Mouse (Mus musculus): ENCODE measurements around the gene Nlrp4f. TPM values are rescaled to one million over a fixed set of nuclear protein-coding genes. Genes with fewer than 3 reads are reported as not detected.

Nlrp4f gene
- under 1 TPM; 0.18 to 0.38 TPM for total RNA-seq (2021)
- long read RNA-seq, partial matches to known transcripts, result 0 of 1 reads
- long read RNA-seq, other reads (novel, unspliced or antisense), result 1 of 1 reads

GRCm38 (mm10) chr13:65205877-65206276 is at the start of gene Nlrp4f:
TSS of gene Nlrp4f (minus strand) at chr13:65205977.
- no peak for DNase-seq (ENCODE audit: low spot score in 2 of 2)

GRCm38 (mm10) chr13:65243273-65243672 is 37.5 kb upstream of the Nlrp4f start:
- DNase-seq (ENCODE audit: low spot score in 2 of 2), result no peak

GRCm38 (mm10) chr13:65242319-65242787 is 36.6 kb upstream of the Nlrp4f start:
- no peak for DNase-seq (ENCODE audit: low spot score in 2 of 2)

DNA sequence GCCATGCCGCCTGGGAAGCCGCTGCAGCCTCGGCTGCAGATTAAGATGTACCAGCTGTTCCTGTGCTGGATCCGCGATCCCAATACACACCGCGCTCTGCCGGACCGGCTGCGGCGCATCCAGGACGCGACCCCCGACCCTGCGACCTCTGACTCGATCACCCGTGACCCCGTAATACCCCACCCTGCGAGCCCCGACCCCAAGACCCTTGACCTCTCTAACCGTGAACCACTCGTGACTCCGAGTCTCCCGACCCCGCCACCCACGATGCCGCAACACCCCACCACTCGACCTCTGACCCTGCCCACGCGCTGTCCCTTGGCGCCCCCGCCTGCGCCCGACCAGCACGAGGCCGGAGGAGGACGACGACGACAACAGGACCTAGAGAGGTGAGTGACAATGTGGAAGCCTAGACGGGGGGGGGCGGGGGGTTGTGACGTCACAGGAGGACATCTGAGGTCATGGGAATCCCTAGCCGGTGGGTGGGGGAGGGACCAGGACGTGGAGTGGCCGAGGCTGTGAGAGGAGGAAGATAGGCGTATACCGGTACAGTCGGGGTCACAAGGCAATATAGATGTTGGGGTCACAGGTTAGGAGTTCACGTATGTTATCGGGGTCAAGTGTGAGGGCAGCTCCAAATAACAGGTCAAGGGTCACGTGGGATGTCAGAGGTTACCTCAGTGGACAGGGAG is 36.0 kb upstream of the Nlrp4f start:
- peak; percentile 26 to 61 for DNase-seq (ENCODE audit: low spot score in 2 of 2)

GRCm38 (mm10) chr13:65241099-65241626 is 35.4 kb upstream of the Nlrp4f start:
- DNase-seq (ENCODE audit: low spot score in 2 of 2), result peak; percentile 94 to 98

DNA sequence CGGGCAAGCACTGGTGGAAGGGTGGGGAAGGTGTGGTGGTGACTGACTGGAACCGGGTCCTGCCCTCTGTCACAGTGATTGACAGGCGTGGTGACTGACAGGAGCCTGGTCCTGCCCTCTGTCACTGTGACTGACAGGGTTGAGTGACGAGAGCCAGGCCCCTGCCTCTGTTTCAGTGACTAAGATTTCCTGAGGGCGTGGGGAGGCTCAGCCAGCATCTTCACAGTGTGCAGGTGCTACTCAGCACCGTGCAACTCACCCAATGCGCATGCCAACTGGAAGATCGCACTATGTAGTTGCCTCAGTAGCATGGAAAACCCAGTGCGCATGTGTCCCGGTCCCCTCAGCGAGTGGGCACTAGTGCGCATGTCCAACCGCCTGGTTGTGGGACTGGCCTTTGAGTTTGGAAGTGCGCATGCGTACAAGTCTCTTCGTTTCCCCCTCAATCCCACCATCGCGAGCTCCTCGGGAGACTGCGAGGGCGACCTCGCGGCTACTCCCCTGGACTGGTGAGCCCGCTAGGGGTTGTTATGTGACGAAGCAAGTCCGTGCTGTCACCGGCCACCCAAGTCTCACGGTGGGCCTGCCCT is 34.8 kb upstream of the Nlrp4f start:
- DNase-seq (ENCODE audit: low spot score in 2 of 2), result peak; percentile 98

DNA sequence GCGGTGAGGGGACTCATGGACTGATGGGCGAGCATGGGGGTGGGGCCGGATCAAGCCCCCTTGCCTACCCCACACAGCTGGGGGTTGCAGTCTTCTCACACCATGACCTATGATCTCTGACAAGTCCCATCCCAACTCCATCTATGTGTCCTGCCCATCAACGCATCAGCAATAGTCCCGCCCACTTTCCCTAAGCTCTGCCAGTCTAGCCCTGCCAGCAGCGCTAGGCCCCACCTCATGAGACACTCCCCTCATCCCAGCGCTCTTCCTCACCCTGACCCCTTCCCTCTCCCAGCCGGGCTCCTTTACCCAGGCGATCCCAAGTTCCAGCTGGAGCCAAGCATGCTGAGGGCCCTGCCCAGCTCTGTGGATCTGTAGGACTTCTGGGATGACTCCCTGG is 31.4 kb upstream of the Nlrp4f start:
- DNase-seq (ENCODE audit: low spot score in 2 of 2), result no peak

- DNase-seq (ENCODE audit: low spot score in 2 of 2), result no peak
These were observed 20.9 kb upstream of the Nlrp4f start for GRCm38 (mm10) chr13:65226657-65227056.

GRCm38 (mm10) chr13:65225945-65226344 is 20.2 kb upstream of the Nlrp4f start:
- no peak for DNase-seq (ENCODE audit: low spot score in 2 of 2)

DNA sequence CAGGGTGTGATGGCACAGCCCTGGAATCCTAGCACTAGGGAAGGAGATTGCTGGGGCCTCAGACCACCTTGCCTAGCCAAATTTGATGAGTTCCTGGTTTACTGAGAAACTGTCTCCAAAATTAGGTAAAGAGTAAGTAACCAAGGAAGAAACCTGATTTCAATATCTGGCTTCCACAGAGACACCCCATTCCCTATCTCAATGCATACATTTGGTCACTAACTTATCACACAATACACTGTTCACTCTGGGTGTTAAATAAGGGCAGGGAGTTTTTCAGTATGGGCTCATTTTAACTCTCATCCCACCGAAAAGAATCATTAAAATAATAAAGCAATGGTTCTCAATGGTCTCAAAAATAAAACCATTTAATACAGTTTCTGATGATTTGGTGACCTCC is 5.1 kb downstream of the Nlrp4f start:
- no peak for DNase-seq (ENCODE audit: low spot score in 2 of 2)

DNA sequence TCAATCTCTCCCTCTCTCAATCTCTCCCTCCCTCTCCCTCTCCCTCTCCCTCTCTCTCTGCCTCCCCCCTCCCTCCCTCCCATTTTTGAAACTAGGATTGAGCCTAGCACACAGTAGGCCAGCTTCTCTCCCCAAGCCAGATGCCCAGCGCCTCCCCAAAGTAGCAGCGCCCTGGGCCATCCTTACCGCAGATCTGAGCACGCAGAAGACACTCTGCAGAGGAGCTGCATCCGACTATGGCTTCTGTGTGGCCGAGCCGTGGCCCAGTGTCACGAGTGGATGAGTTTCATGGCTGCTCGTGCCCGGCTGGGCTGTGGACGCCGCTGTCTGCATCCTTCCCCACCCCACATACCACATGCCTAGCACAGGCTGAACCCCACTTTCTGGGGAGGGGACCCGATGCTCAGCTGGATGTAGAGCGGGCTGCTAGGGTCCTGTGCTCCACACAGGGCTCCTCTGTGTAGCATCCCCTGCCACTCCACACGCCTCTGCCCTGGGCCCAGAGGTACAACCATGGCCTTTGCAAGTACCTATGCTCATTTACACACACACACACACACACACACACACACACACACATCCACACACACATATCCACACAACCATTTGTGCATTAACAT is 29.2 kb downstream of the Nlrp4f start:
- no peak for DNase-seq (ENCODE audit: low spot score in 2 of 2)

- DNase-seq (ENCODE audit: low spot score in 2 of 2), result peak; percentile 34 to 57
These were observed 29.9 kb downstream of the Nlrp4f start for GRCm38 (mm10) chr13:65175734-65176471.

DNA sequence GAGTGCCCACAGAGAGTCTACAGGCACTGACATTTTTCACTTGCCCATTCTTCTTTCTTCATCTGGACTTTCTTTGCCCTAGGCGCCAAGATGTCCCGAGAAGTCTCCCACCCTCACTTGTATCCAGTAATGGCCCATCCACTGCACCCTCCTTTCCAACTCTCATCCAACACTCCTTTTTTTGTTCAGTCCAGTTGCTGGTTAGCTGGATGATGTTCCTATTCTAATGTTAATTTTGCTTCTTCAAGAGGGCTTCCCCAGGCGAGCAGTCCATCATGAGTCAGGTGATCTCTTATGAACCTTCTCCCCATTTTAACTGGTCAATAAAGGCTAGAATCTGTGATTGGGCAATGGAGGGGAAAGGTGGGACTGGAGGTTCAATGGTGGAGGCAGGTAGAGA is 31.7 kb downstream of the Nlrp4f start:
- DNase-seq (ENCODE audit: low spot score in 2 of 2), result no peak

GRCm38 (mm10) chr13:65149940-65150339 is 55.8 kb downstream of the Nlrp4f start, which contains the start of gene Olfr466:
TSS of gene Olfr466 (plus strand) at chr13:65150240.
- DNase-seq (ENCODE audit: low spot score in 2 of 2), result no peak

DNA sequence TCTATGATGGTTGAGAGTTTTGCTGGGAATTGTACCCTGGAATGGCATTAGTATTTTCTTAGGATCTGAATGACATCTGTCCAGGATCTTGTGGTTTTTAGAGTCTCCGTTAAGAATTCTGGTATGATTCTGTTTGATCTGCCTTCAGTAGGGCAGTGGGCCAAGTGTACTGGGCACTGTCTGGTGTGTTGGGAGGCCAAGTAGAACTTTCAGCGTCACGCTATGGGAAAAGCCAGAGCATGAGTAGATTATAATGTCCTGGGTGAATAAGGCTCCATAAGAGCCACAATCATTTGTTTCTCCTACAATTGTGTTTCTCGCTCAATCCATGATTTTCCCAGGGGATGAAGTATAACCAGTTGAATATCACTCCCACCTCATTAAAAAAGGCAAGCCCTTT is 68.0 kb downstream of the Nlrp4f start, which contains the start of gene Olfr465-ps1:
Gene Olfr465-ps1 (plus strand): TSS at position 301 of the 400 bp plus-strand sequence.
- DNase-seq (ENCODE audit: low spot score in 2 of 2), result no peak

Other genes starting within 250 kb of the Nlrp4f start
- not detected for gene Spata31d1c, start 172.9 kb downstream of the Nlrp4f start, total RNA-seq (2021)
- gene Prss47, start 153.2 kb downstream of the Nlrp4f start, total RNA-seq (2021), result not detected
- 10 to 100 TPM; 32.0 to 33.3 TPM for gene Mfsd14b, start 93.0 kb downstream of the Nlrp4f start, total RNA-seq (2021)
- not detected for gene Olfr465-ps1, start 67.9 kb downstream of the Nlrp4f start, total RNA-seq (2021)
- gene Olfr466, start 55.7 kb downstream of the Nlrp4f start, total RNA-seq (2021), result not detected
- gene Gm10775, start 53.6 kb upstream of the Nlrp4f start, total RNA-seq (2021), result under 1 TPM; 0.30 to 0.56 TPM
- gene Zfp369, start 72.8 kb upstream of the Nlrp4f start, total RNA-seq (2021), result 10 to 100 TPM; 68.0 to 71.4 TPM